Mouse (Mus musculus) 416B (cell line): Measurements from ENCODE around the gene Zmynd15.

ENCODE experiments used
- DNase-seq: peaks from one replicate; pipeline ENCODE4 v3.0.0; 2011; ENCODE audit warnings: low read depth

The Zmynd15 gene

DNA sequence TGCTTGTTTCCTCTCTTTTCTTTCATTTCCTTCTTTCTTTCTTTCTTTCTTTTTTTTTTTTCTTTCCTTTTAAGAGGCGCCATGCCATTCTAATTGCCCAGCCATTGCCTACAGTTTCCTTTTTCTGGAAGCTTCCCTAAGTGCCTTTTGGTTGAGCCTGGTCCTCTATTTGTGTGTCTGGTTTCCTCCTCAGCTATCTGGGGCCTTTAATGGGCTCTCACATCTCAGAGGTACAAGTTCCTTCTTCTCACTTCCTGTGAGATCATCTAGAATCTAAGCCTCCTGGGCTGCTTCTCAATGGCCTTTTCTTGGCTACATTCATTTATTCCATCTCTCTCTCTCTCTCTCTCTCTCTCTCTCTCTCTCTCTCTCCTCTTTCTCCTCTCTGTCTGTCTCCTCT, 11.9 kb upstream of the Zmynd15 start:
- DNase-seq, result peak; percentile 49

DNA sequence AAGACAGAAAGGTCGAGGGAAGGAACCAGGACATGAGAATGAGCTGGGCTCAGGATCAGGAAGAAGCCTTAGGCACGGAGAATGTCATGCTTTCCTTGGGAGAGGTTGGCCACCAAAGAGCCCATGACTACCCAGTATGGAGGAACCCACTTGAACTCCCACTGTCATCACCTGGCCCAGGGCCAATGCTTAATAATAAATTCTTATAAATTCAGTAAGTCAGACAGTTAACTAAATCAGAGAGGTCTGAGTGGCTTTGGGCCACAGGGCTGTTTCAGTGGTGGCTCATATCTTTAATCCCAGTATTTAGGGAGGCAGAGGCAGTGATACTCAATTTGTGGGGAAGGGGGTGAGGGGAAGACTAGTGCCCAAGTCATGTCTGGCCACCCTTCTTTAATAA, 8.3 kb upstream of the Zmynd15 start:
- DNase-seq, result no peak

DNA sequence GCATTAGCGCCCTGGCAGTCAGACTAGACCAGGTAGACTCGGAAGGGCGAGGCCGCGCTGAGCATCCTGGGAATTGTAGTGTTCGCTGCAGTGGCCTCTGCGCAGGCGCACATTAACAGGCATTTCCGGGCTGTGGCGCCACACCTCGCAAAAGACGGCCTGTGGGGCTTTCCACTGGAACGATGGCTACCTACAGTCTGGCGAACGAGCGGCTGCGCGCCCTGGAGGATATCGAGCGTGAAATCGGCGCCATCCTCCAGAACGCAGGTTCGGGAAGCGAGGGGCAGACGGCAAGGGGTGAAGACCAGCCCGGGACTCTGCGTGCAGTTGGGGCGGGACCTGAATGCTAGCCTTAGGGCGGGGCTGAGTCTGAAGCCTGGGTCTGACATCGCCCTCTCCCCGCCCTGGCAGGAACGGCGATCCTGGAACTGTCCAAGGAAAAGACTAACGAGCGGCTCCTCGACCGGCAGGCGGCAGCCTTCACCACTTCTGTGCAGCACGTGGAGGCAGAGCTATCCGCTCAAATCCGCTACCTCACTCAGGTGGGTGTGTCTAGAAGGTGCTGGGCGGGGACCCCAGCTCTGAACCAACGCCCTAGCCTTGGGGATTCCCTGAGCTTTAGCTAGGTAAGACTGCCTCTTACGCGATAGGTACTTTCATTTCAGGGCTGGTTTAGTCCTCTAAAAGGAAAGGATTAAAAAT, 7.3 kb upstream of the Zmynd15 start, which contains the start of gene Med11:
TSS of gene Med11 (plus strand) at position 123 of the 702 bp plus-strand sequence.
- DNase-seq, result peak; percentile 99

DNA sequence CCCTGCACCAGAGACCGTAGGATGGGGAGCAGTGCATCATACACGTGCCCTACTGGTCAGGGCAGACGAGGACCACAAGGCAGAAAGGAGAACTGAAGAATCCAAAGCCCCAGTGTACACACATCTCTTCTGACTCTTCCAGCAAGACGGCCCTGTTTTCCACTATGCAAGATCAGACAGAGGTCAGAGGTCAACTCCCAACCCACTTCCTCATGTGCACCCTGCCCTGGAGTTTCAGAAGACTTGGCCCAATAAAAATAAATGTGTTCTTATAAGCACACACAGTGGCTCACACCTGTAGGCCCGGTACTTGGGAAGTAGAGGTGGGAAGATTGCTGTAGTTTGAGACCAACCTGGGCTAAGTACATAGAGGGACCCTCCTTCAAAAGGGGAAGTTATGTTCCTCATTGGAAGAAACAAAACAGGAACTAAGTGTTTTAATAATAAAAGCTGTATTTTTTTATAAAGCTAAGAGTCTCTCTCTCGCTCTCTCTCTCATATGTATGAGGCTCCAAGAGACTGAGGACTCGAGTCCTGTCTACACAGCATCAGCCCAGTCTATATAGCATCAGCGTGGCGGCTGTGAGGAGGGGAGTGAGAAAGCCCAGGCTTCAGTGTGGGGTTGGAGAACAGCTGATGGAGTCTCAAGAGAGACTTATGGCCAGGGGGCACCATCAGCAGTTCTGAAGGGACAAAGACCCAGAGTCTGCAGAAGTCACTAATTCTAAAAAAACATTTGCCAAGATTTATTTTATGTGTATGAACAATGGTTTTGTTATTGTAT, 5.8 kb upstream of the Zmynd15 start:
- DNase-seq, result peak; percentile 73

DNA sequence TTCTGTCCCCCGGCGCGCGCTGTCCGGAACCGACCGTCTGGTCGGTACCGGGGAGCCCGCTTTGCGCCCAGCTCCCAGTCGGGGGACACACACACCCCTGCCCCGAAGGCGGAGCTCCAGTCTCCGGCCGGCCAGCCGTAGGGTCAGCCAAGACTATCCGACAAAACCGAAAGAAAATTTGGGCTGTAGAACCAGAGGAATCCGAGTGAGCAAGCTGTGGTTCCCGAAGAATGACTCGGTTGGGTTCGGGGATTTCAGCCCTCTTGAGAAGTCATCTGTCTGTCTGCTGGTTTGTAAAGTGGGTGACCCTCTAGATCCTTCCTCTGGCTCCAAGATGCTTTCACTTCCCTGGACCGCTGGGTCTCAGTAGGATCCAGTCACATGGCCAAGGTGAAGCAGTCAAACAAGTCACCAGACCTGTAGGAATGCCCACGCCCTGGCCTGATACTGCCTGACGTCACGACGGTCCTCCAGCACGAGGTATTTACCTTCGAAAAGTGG, 418 bp downstream of the Zmynd15 start, which contains the start of gene Cxcl16:
TSS of gene Cxcl16 (minus strand) at position 384 of the 501 bp plus-strand sequence.
- DNase-seq, result no peak

DNA sequence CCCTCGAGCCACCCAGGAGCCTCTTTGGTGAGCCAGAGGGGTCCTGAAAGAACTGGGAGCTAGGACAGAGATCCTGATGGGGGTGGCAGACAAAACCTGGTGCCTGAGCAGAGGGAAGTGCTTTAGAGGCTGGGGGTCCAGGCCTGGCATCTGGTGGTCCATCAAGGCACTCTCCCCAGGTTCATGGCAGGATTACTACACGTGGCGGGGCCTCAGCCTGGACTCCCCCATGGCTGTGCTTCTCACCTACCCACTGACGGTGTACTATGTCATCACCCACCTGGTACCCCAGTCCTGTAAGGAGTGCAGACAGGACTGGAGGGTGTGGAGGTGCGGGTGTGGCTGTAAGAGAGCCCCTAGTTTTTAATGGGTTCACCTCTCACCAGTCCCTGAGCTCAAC, 4.7 kb downstream of the Zmynd15 start:
- DNase-seq, result no peak

DNA sequence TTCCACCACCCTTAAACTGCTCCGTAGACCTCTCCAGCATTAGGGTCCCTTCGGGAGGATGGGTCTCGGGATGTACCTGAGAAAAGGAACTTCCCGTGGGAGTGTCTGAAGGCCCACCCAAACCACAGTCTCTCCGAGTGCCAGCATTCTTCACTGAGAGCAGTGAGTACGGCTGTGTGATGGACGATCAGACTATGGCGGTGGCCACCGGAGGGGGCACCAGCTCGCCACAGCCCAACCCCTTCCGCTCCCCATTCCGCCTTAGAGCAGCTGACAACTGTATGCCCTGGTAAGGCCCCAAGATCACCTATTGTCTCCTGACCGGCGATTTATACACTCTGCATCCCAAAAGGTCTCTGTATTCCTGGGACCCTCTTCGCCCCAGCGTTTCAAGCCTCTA, 6.0 kb downstream of the Zmynd15 start:
- no peak for DNase-seq

DNA sequence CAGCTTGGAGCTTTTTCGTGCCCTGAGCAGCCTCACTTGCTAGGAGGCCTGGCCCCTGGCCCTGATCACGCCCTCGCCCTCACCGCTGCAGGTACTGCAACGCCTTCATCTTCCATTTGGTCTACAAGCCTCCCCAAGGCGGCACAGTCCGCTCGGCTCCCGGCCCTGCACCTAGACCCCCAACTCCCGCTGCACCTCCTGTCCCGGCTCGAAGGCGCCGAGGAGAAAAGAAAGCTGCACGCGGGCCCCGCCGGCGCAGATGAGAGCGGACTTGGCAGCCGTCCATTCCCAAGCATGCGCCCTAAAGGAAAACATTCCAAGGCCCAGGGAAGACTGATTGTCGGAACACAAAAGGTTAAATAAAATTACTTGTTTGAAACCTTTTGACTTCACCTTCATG, 6.6 kb downstream of the Zmynd15 start:
- DNase-seq, result no peak

DNA sequence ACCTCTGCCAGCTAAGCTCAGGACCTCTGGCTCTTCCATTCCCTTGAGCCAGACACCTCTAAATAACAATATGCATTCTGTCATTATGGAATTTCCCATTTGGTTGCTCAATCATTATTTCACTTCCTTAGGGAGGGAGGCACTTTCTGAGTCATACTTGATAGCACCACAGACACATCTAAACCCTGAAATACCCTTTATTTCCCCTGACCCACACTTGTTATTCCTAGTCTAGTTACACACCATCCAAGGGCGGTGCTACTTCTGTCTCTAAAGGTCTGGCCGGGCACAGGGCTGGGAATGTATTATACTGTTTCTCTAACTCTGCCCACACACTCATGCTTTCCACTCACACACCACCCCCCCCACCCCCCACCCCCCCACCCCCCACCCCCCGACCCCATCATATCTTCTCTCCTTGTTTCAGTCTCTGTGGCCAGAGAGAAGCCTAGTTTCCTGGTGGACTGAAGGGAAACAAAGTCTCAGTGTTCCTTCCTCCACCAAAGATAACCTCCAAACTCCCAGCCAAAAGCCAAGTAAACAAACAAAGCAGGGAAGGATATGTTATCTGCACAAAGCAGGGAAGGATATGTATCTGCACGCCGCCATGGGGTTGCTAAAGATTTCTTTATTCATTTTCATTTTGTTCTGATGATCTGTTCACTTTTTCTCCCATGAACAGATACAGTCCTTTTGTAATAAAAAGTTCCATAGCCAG, 8.8 kb downstream of the Zmynd15 start:
- DNase-seq, result peak; percentile 57

DNA sequence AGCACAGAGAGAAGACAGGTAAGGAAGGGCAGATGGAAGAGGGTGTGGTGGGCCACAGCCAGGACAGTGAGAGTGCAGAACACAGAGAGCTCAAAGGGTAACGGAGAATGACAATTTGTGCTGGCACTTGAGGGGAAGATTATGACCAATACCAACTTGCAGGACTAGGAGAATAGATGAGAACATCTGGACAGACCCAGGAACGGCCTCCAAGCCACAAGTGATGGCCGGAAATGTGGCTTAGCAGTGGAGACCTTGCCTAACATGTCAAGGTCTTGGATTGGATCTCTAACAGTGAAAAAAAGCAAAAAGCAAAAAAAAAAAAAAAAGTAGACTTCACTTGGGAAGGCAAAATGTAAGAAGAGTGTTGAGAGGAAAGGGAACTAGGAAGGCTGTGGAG, 10.5 kb downstream of the Zmynd15 start:
- DNase-seq, result peak; percentile 87

DNA sequence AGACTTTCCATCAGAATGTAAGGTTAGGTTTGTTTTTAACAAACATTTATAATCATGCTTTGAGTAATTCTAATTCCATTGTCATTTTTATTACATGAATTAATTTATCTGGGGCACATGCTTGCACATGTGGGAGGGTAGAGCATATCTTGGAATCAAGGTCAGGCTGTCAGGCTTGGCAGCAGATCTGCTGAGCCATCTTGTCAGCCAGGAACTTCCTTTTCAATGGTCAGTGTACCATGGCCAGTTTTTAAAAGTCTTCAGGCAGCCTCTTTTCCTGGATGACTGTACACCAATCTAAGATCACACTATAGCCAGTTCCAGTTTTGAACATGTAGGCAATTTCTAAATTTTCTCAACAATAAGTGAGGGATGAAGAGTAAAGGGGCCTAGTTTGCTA, 13.5 kb downstream of the Zmynd15 start:
- peak; percentile 82 for DNase-seq

DNA sequence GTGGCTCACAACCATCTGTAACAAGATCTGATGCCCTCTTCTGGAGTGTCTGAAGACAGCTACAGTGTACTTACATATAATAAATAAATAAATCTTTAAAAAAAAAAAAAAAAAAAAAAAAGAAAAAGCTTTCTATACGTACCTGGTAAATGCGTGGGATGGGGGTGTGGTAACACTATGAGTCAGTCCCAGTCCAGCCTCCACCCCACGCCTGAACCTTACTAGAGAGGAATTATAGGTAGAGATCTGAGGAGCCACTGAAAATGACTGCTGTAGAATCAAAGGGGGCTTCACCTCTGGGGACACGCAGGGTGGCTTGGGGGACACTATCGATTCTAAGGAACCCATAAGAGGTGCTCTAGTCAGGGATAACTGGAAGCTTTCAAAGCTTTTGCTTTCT, 14.1 kb downstream of the Zmynd15 start:
- peak; percentile 25 for DNase-seq

DNA sequence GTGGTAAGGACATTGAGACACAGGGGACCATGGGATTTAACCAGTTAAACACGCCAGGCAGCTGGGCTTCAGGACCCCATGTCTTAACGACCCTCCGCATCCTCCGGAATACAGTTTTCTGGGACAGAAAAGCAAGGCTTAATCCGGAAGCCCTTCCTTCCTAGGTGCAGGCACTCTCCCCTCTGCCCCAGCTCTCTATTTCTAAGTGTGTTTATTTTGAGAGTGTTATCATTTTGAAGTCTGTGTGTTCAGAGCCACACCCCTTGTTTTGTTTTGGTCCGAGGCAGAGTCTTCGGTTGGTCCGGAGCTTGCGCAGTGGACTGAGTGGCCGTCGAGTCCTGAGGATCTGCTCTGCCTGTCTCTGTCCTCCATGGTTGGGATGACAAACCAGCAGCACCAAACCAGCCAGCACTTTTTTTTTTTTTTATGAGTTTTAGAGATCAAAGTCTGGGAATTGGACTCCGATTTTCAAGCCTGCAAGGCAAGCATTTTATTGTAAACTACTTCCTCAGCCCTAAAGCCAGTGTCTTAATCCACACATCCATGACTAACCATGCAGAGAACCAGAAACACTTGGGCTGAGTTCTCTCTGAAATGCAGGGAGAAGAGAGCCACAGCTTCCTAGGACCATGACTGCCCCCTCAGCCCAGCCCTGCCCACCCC, 15.8 kb downstream of the Zmynd15 start:
- no peak for DNase-seq

DNA sequence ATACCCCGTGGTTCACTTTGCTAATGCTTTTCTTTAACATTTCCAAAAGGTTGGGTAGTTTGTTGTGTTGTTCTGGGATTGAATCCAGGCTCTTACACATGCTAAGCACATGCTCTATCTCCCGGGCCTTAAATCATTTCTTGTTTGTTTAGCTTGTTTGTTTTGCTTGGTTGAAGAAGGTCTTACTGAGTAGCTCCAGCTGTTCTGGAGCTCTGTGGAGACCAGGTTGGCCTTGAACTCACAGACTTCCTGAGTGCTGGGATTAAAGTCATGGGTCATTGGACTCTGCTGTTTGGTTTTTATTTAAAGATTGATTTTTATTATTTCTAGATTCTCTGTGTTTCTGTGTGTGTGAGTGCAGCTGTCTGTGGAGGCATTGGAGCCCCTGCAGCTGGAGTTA, 26.3 kb downstream of the Zmynd15 start:
- no peak for DNase-seq

DNA sequence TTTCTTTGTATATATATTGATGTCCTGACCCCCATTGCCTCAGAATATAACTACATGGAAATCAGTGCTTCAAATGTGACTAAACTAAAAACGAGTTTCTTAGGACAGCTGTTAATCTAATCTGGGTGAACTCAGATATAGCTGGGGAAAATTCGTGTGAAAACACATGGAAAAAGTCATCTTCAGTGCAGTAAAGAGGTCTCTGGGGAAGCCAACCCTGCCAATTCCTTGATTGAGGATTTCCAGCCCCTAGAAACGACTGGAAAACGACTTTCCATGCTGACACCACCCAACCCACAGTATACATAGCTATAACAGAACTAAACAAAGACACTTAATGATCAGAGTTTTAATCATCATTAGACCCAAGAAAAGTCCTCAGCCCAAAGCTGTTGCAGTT, 28.6 kb downstream of the Zmynd15 start:
- no peak for DNase-seq

DNA sequence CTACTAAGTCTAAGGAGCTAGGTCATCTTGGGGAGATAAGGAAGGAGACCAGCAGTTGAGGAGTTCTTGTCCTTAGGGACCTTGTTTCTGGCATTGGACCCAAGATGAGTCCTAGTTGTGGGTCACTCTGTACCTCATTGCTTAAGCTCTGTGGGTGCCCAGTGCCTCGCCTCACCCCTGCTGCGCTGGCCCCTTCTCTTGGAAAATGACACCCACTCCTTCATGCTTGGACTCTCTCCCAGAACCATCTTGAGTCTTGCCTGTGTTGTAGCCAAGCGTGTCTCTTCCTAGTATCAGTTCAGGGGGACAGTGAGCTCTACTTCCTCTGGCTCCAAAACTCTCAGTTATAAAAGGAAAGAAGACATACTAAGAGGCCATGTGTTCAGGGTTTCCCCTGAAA, 29.9 kb downstream of the Zmynd15 start:
- no peak for DNase-seq

DNA sequence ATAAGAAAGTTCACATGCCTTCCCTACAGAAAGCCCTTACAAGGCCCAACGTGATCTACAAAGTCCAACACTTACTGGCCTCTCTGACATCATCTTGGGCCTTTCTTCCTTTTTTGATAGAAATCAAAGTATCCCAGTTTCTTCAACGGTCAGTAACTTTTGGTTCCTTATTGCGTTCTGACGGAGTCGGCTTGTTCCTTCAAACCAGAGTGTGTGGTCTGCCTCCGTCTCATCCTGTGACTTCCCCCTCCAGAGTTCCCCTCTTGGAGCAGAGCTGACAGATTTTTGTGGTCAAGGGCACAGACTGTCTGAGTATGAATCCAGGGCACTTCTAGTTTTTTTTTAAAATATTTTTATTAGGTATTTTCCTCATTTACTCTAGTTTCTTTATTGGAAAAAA, 30.5 kb downstream of the Zmynd15 start:
- peak; percentile 53 for DNase-seq

DNA sequence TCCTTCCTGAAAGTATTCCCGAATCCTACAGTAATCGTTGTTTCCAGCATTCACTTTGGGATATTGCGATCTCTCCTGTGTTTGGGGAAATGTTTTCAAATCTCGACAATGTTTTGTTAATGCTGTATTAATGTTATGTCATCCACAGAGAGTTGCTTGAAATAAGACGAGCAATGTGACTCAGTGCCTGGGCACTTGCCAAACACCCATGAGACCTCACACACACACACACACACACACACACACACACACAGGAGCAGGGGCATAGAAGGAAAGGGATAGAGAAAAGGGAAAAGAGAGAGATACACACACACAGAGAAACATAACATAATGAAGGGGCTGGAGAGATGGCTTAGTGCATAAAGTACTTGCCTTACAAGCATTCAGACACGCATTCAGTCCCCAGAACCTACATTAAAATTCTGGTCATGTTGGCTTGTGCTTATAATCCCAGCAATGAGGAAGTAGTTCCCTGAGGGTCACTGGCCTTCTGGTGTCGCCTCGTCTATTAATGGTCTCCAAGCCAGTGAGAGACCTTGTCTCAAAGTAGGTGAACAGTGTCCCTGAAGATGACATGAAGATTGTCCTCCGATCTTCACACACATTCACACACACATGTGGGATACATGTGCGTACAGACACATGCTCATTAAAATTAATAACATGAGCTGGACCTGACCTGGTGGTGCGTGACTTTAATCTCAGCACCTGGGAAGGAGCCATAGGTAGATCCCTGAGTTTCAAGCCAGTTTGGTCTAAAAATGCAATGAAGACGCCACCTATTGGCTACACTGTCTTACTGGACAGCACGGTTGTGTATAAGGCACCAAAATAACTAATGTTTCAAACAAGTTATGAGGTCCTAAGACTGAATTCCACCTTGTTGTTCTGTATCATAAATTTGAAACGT, 40.6 kb downstream of the Zmynd15 start:
- peak; percentile 70 for DNase-seq

DNA sequence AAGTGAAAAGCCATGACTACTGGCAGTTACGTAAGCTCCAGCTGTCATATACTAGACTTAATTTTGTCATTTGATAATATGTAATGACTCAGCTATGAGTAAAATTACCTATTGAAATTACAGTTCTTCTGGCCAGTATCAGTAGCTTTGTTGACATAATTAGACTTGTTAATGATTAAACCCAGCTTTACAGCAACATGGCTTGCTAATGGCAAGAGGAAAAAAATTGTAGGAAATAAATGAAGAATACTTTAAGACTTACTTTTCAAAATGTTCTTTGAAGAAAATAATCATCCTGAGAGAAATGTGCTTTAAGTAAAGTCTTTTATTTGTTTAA, 41.2 kb downstream of the Zmynd15 start:
- no peak for DNase-seq

DNA sequence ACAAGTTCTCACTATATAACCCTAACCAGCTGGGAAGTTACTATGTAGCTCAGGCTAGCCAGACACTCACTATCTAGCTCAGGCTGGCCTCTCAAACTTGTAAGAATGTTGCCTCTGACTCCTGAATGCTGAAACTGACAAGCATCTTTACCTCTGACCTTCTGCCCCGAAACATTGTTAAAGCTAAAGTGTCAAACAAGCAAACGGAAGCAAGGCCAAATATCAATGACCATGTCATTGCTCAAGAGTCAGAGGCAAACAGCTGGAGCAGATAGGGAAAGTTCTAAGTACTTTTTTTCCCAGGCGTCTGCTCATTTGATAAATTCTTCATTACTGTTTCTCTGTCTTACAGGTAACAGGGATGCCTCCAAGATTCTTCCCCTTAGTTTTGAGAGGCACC, 42.8 kb downstream of the Zmynd15 start:
- DNase-seq, result no peak

DNA sequence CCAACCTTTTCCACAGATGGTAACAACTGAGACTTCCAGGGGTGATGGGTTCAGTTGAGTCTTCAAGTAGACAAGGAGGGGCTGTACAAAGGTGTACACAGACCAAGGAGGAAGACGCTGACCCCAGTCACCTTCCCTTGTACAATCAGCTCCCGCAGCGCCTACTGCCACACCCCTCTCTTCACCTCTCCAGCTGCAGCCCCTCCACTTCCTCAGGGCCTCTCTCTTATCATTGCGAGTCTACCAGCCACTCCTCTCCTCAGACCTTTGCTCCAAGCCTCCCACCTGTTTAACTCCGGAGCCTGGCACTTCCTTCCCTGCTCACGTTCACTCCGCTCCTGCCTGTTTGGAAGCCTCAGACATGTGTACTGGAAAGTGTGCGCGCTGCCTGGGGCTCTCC, 45.7 kb downstream of the Zmynd15 start, which contains the start of gene Tm4sf5:
TSS of gene Tm4sf5 (plus strand) at position 275 of the 400 bp plus-strand sequence.
- DNase-seq, result no peak
